Comparison of ENCODE assay signal across 7 mouse cellular contexts in the genomic region with DNA sequence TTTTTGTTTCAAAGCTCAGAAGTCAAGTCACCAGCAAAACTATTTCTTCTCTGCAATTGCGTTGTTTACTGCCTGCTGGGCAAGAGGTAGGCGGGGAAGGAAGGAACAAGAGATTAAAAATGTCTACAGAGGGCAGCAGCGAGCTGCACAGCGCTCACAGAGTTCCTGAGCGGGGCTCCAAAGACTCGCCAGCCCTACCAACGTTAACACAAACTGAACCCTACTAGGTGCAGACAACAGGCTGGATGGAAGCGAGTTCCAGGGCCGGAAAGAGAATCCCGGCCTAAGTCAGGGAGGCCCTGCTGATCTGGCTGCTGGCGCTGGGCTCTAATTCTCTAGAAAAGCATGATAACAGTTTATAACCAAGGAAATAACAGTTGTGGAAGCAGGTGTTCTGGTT. TPM values are rescaled to one million over a fixed set of nuclear protein-coding genes. Genes with fewer than 3 reads are reported as not detected.
DNase-seq lines count a peak whose midpoint lies in the region; ATAC-seq and TF ChIP-seq lines count a peak whose summit lies in the region.

No protein-coding gene starts in this region.

- H3K9ac ChIP-seq in limb, embryonic 11.5 days (ENCODE audit: low read length): no peak overlapping the region
- no peak overlapping the region for H3K9ac ChIP-seq in midbrain, embryonic 12.5 days (replicated peaks)

- no peak for ATAC-seq in limb, embryonic 11.5 days (ENCODE audit: insufficient number of reproducible peaks, low FRiP score, low TSS enrichment, low read depth)
- no peak for ATAC-seq in midbrain, embryonic 12.5 days (ENCODE audit: low FRiP score, low read depth)

- H3K27me3 ChIP-seq in limb, embryonic 11.5 days (ENCODE audit: control insufficient read depth, insufficient read depth, low read length): 0 out of 2 replicates have a peak, but pooled peaks cover 2% of the 10 kb centered on the region
- peaks cover 21% of the 10 kb centered on the region for H3K27me3 ChIP-seq in midbrain, embryonic 12.5 days
- H3K27me3 ChIP-seq in spleen, adult 2 months (ENCODE audit: control insufficient read depth, insufficient read depth, low read length): peaks cover 9% of the 10 kb centered on the region; the same call in 1 of the 2 replicates

- 1% methylated on average over 11 of the region's 11 CpGs for WGBS in limb, embryonic 11.5 days
- WGBS in midbrain, embryonic 12.5 days: under 1% methylated on average over 11 of the region's 11 CpGs
- WGBS in spleen, adult 2 months: 1% methylated on average over 11 of the region's 11 CpGs

- H3K4me1 ChIP-seq in limb, embryonic 11.5 days (ENCODE audit: control insufficient read depth, insufficient read depth, low read length): peaks cover 32% of the 10 kb centered on the region
- H3K4me1 ChIP-seq in midbrain, embryonic 12.5 days: peaks cover 61% of the 10 kb centered on the region
- H3K4me1 ChIP-seq in spleen, adult 2 months (ENCODE audit: control insufficient read depth, insufficient read depth, insufficient read length): peaks cover 23% of the 10 kb centered on the region

- H3K9me3 ChIP-seq in limb, embryonic 11.5 days (ENCODE audit: control insufficient read depth, low read length): no peaks in the 10 kb centered on the region
- no peaks in the 10 kb centered on the region for H3K9me3 ChIP-seq in midbrain, embryonic 12.5 days

- peak; percentile 70 for DNase-seq in adrenal gland, adult 8-10 months
- peak; percentile 88 for DNase-seq in embryo, embryonic 11 days
- peak; percentile 88 to 89 for DNase-seq in heart, adult 18-20 months
- DNase-seq in kidney, adult 11 months: peak; percentile 71
- DNase-seq in limb, embryonic 11.5 days (ENCODE audit: low spot score): peak; percentile 68
- DNase-seq in spleen, adult 2 months (ENCODE audit: low read depth in 1 of 2, low spot score in 2 of 2): peak; percentile 57 to 70

- H3K4me3 ChIP-seq in limb, embryonic 11.5 days (ENCODE audit: low read depth, low read length): no peak overlapping the region
- H3K4me3 ChIP-seq in midbrain, embryonic 12.5 days: peak overlapping the region; percentile 93
- 0 out of 2 replicates have a peak overlapping the region, but pooled peaks have one; percentile 5 for H3K4me3 ChIP-seq in spleen, adult 2 months (ENCODE audit: extremely low read depth, insufficient read depth, insufficient read length)

- no peak overlapping the region for H3K27ac ChIP-seq in limb, embryonic 11.5 days (replicated peaks; ENCODE audit: low read depth, low read length)
- no peak overlapping the region for H3K27ac ChIP-seq in midbrain, embryonic 12.5 days (replicated peaks)
- no peak overlapping the region for H3K27ac ChIP-seq in spleen, adult 2 months (ENCODE audit: insufficient read depth, low read length)

- H3K36me3 ChIP-seq in limb, embryonic 11.5 days (ENCODE audit: control insufficient read depth, insufficient read depth, low read length): no peaks in the 10 kb centered on the region
- H3K36me3 ChIP-seq in midbrain, embryonic 12.5 days: no peaks in the 10 kb centered on the region
- no peaks in the 10 kb centered on the region for H3K36me3 ChIP-seq in spleen, adult 2 months (ENCODE audit: control insufficient read depth, insufficient read depth, low read length)

- 0 out of 2 replicates have a peak overlapping the region, but pooled peaks have one; percentile 95 for H3K4me2 ChIP-seq in limb, embryonic 11.5 days (ENCODE audit: low read depth, severe bottlenecking)
- peak overlapping the region; percentile 73 for H3K4me2 ChIP-seq in midbrain, embryonic 12.5 days (replicated peaks)

- no peak for TF ChIP-seq POLR2A in spleen, adult 2 months (IDR thresholded peaks at IDR 0.05; ENCODE audit: low read depth, low read length)

- TF ChIP-seq CTCF in spleen, adult 2 months (IDR thresholded peaks at IDR 0.05; ENCODE audit: extremely low read depth, insufficient read depth, insufficient read length, insufficient replicate concordance): peak; percentile 93

RNA-seq across cellular contexts. Expression of a gene that starts 1.0 kb away (rescaled TPM):
- total RNA-seq in adrenal gland, adult 8-10 months (2022): 10 to 100 TPM; 33.7 to 76.4 (median 56.5) TPM
- 10 to 100 TPM in 1 of 2 experiments, 1 to 10 TPM in 1; 8.7 to 10.7 TPM for total RNA-seq in heart, adult 18-20 months (2021)
- polyA plus RNA-seq in limb, embryonic 11.5 days (2014; fragmentation: Nextera tagmentation; extraction: Ambion mirVana): 7.5 and 11.4 TPM in 2 replicates
- polyA plus RNA-seq in midbrain, embryonic 12.5 days (2016; fragmentation: Nextera tagmentation; extraction: Ambion mirVana): 10.8 and 11.7 TPM in 2 replicates
- 17.8 and 18.2 TPM in 2 replicates for polyA plus RNA-seq in spleen, adult 2 months (2012; rRNA removed)

RNA-seq across cellular contexts. Expression of a gene that starts 22.5 kb away (rescaled TPM):
- total RNA-seq in adrenal gland, adult 8-10 months (2022): 10 to 100 TPM; 14.1 to 46.3 (median 30.9) TPM
- total RNA-seq in heart, adult 18-20 months (2021): under 1 TPM; 0.57 to 0.75 TPM
- 11.1 and 12.8 TPM in 2 replicates for polyA plus RNA-seq in limb, embryonic 11.5 days (2014; fragmentation: Nextera tagmentation; extraction: Ambion mirVana)
- polyA plus RNA-seq in midbrain, embryonic 12.5 days (2016; fragmentation: Nextera tagmentation; extraction: Ambion mirVana): 11.1 and 12.2 TPM in 2 replicates
- polyA plus RNA-seq in spleen, adult 2 months (2012; rRNA removed): 3.4 and 3.7 TPM in 2 replicates

RNA-seq across cellular contexts. Expression of a gene that starts 27.0 kb away (rescaled TPM):
- 1 to 10 TPM in 2 of 4 experiments, under 1 TPM in 1, not detected in 1; 0.91 to 3.3 (median 1.5) TPM for total RNA-seq in adrenal gland, adult 8-10 months (2022)
- total RNA-seq in heart, adult 18-20 months (2021): not detected
- not detected in 2 replicates for polyA plus RNA-seq in limb, embryonic 11.5 days (2014; fragmentation: Nextera tagmentation; extraction: Ambion mirVana)
- 0.35 TPM in 1 of 2 replicates, not detected in the other for polyA plus RNA-seq in midbrain, embryonic 12.5 days (2016; fragmentation: Nextera tagmentation; extraction: Ambion mirVana)
- polyA plus RNA-seq in spleen, adult 2 months (2012; rRNA removed): 0.19 TPM in 1 of 2 replicates, not detected in the other
